Mouse (Mus musculus): Measurements from ENCODE around the gene Lce1e. TPM values are rescaled to one million over a fixed set of nuclear protein-coding genes. Genes with fewer than 3 reads are reported as not detected.
"Not testable (repeated sequence)": the region's sequence is repeated elsewhere in the genome, so short reads cannot be mapped to it uniquely, and the experiment has no call there.

Gene Lce1e
- total RNA-seq (2021) = not detected
- long read RNA-seq, experiment 1 = 0 reads
- long read RNA-seq, experiment 2 = 0 reads

DNA sequence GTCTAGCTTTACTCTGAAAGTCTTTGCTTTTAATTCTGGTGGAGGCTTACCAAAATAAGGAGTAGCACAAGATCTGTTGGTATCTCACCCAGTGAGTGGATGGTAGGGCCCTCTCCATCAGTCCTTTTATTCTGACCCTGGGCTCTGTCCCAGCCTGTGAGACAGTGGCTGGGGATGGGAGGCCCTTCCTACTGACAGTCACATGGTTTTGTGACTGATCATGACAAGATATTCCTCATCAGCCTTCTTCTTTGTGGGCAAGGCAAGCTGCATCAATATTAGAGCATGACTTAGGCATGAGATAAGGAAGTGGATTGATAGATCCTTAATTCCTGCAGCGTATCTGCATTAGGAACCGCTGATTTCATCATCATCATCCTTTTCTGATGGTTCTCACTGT lies at the start of gene Lce1e:
TSS of gene Lce1e (minus strand) at position 101 of the 400 bp plus-strand sequence.
- DNase-seq (ENCODE audit: low spot score) = no peak

GRCm38 (mm10) chr3:92753197-92753596 lies 44.3 kb upstream of the Lce1e start:
- no peak for DNase-seq (ENCODE audit: low spot score)

DNA sequence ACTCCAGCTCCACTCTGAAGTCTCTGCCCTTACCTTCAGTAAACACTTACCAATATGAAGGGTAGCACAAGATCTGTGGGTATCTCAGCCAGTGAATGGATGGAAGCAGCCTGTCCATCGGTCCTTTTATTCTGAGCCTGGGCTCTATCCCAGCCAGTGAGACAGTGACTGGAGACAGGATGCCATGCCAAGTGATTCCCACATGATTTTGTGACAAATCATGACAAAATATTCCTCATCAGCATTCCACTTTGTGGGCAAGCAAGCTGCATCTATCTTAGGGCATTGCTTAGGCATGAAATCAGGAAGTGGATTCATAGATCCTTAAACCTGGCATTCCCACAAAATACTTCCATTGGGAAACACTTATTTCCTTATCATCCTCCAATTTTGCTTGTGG lies 43.4 kb upstream of the Lce1e start, which contains the start of gene Lce1g:
TSS of gene Lce1g (minus strand) at position 101 of the 400 bp plus-strand sequence.
- DNase-seq (ENCODE audit: low spot score) = no peak

- no peak for DNase-seq (ENCODE audit: low spot score)
These were observed 30.1 kb upstream of the Lce1e start, which contains the start of gene Gm38119 for GRCm38 (mm10) chr3:92738996-92739395. TSS of gene Gm38119 (minus strand) at chr3:92739096.

GRCm38 (mm10) chr3:92722631-92723030 lies 13.8 kb upstream of the Lce1e start:
- DNase-seq (ENCODE audit: low spot score) = no peak

- no peak for DNase-seq (ENCODE audit: low spot score)
These were observed 11.4 kb upstream of the Lce1e start, which contains the start of gene Lce1f for GRCm38 (mm10) chr3:92720250-92720649. TSS of gene Lce1f (minus strand) at chr3:92720350.

DNA sequence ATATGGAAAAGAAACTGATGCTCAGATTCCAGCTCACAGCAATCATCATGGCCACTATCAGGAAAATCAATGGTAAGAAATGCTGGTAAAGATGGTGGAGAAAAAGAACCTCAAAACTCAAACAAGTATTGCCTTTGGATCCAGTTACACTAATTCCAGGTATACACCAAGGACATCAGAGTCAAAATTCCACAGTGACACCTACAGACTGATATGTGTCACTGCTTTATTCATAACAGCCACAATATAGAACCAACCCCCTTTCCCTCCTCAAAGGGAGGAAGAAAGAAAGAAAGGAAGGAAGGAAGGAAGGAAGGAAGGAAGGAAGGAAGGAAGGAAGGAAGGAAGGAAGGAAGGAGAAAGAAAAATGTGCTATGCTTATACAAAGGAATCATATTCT lies 6.2 kb upstream of the Lce1e start:
- no peak for DNase-seq (ENCODE audit: low spot score)

DNA sequence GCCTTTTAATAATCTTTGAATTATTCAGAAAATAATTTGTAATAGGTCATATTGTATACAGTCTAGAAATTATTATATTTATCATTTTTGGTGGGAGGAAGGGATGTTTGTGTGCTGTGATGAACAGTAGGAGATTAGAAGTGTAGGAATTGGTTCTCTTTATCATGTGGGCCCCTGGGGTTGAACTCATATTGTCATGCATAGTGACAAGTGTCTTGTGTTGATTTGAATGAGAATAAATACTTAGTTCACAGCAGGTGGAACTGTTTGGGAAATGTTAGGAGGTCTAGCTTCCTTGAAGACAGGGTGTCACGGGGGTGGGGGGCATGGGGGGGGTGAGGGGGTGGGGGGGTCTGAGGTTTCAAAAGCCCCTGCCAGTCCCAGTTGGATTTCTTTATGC lies 14.3 kb downstream of the Lce1e start:
- no peak for DNase-seq (ENCODE audit: low spot score)

DNA sequence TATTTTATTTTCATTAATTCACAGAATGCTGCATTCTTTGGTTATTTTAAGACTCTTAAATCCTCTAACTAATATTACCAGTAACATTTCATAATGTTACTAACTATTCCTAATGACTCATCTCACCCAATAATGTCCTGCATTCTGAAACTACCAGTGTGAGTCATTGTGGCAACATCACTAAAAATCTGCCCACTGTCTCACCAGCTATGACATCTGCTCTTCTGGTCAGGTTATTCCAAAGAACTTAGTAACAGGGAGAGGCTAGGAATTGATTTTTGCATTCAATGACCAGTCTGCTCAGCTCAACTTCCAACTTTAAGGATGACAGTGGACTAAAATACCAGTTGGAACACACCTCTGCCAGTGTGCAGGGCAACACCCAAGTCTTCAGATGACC lies 17.2 kb downstream of the Lce1e start:
- DNase-seq (ENCODE audit: low spot score) = no peak

DNA sequence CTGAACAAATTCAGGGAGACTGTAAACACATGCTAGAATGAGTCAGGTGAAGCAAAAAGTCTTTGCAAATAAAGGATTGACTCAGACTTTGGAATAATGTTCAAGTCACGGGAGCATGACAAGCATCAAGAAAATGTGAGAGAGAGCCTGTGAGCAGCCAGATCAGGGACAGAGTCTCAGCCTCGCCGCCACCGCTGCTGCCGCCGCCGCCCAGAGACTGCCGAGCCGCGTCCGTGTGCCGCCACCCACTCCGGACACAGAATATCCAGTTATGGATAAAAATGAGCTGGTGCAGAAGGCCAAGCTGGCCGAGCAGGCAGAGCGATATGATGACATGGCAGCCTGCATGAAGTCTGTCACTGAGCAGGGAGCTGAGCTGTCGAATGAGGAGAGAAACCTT lies 19.7 kb downstream of the Lce1e start:
- DNase-seq (ENCODE audit: low spot score) = not testable (repeated sequence)

- DNase-seq (ENCODE audit: low spot score) = no peak
These were observed 21.8 kb downstream of the Lce1e start, which contains the start of gene Lce1d for GRCm38 (mm10) chr3:92687110-92687509. TSS of gene Lce1d (minus strand) at chr3:92687210.

DNA sequence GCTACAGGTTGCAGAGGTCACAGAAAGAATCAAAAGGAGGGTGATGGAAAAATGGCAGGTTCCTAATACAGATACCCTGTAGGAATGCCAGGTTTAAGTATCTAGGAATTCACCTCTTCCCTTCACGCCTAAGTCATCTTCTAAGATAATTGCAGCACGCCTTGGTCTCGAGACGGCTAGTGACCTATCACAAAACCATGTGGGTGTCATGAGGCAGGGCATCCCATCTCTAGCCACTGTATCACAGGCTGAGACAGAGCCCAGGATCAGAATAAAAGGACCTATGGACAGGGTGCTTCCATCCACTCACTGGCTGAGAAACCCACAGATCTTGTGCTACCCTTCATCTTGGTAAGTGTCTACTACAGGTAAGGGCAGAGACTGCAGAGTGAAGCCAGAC lies 29.9 kb downstream of the Lce1e start, which contains the start of gene Lce1c:
TSS of gene Lce1c (plus strand) at position 301 of the 400 bp plus-strand sequence.
- no peak for DNase-seq (ENCODE audit: low spot score)

GRCm38 (mm10) chr3:92670215-92670614 lies 38.7 kb downstream of the Lce1e start, which contains the start of gene Lce1a2:
TSS of gene Lce1a2 (minus strand) at chr3:92670315.
- no peak for DNase-seq (ENCODE audit: low spot score)

Other genes with a start within 250 kb of the Lce1e start
- gene Sprr1a, start 223.2 kb downstream of the Lce1e start, total RNA-seq (2021) = not detected
- gene Sprr4, start 208.6 kb downstream of the Lce1e start, total RNA-seq (2021) = not detected
- not detected for gene 2310046K23Rik, start 174.6 kb downstream of the Lce1e start, total RNA-seq (2021)
- not detected for gene Ivl, start 135.3 kb downstream of the Lce1e start, total RNA-seq (2021)
- gene Smcp, start 120.1 kb downstream of the Lce1e start, total RNA-seq (2021) = not detected
- not detected for gene 2210017I01Rik, start 101.6 kb downstream of the Lce1e start, total RNA-seq (2021)
- not detected for gene Lce6a, start 87.4 kb downstream of the Lce1e start, total RNA-seq (2021)
- gene Lce1a1, start 60.8 kb downstream of the Lce1e start, total RNA-seq (2021) = not detected
- not detected for gene Lce1b, start 52.1 kb downstream of the Lce1e start, total RNA-seq (2021)
- not detected for gene Lce1a2, start 38.8 kb downstream of the Lce1e start, total RNA-seq (2021)
- not detected for gene Lce1c, start 29.8 kb downstream of the Lce1e start, total RNA-seq (2021)
- not detected for gene Lce1d, start 21.9 kb downstream of the Lce1e start, total RNA-seq (2021)
- gene Lce1f, start 11.3 kb upstream of the Lce1e start, total RNA-seq (2021) = not detected
- gene Gm38119, start 30.0 kb upstream of the Lce1e start, total RNA-seq (2021) = not detected
- not detected for gene Lce1g, start 43.3 kb upstream of the Lce1e start, total RNA-seq (2021)
- not detected for gene Lce1h, start 56.0 kb upstream of the Lce1e start, total RNA-seq (2021)
- not detected for gene Lce1i, start 69.8 kb upstream of the Lce1e start, total RNA-seq (2021)
- not detected for gene Lce1j, start 81.4 kb upstream of the Lce1e start, total RNA-seq (2021)
- not detected for gene Lce1k, start 98.8 kb upstream of the Lce1e start, total RNA-seq (2021)
- not detected for gene Kprp, start 118.2 kb upstream of the Lce1e start, total RNA-seq (2021)
- gene Lce1l, start 142.2 kb upstream of the Lce1e start, total RNA-seq (2021) = not detected
- gene 2310050C09Rik, start 161.1 kb upstream of the Lce1e start, total RNA-seq (2021) = not detected
- not detected for gene Lce3a, start 217.2 kb upstream of the Lce1e start, total RNA-seq (2021)
- gene Lce3b, start 223.9 kb upstream of the Lce1e start, total RNA-seq (2021) = not detected
- not detected for gene Lce3c, start 235.4 kb upstream of the Lce1e start, total RNA-seq (2021)
- gene Lce3d, start 248.3 kb upstream of the Lce1e start, total RNA-seq (2021) = not detected

Measured in gastrocnemius, adult 18-20 months (tissue).